Mouse (Mus musculus) kidney, adult 2 months (tissue): Measurements from ENCODE around the gene Zfp988.
"Not testable (repeated sequence)": the region's sequence is repeated elsewhere in the genome, so short reads cannot be mapped to it uniquely, and the experiment has no call there.

Experiments used
- CTCF ChIP-seq: fragments of 200-500 bp; conservative IDR thresholded peaks from 2 replicates; pipeline ENCODE4 v1.5.1; 2011; ENCODE audit warnings: low read depth, mild to moderate bottlenecking, control low read depth, low read length, moderate library complexity, mixed read lengths; ENCODE audit not compliant: insufficient read depth, insufficient read length
- POLR2A ChIP-seq: fragments of 200-500 bp; IDR thresholded peaks from one replicate; pipeline ENCODE4 v1.6.1; 2011; ENCODE audit warnings: low read depth, low read length, control low read depth

DNA sequence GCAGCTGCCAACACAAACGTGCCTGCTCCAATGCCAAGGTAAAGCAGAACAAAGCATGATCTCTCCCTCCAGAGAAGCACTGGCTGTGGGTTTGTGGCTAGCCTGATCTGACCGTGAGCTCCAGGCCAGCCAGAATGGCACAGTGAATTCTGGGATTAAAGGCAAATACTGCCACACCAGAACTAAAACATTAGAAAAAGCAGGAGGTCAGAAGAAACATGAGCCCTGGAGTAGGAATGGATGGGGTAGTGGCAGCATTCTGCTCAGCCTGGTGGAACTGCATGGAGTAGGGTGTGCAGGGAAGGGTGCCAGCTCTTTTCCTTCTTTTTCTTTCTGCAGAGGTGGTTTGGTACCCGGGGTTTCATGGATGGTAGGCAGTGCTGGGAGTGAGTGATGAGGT lies 42.4 kb downstream of the Zfp988 start:
- TF ChIP-seq POLR2A, CTCF: not testable (repeated sequence)
